Mouse (Mus musculus): ENCODE data around the gene Map1s.
"Not testable (repeated sequence)": the region's sequence is repeated elsewhere in the genome, so short reads cannot be mapped to it uniquely, and the experiment has no call there.

The Map1s gene

DNA sequence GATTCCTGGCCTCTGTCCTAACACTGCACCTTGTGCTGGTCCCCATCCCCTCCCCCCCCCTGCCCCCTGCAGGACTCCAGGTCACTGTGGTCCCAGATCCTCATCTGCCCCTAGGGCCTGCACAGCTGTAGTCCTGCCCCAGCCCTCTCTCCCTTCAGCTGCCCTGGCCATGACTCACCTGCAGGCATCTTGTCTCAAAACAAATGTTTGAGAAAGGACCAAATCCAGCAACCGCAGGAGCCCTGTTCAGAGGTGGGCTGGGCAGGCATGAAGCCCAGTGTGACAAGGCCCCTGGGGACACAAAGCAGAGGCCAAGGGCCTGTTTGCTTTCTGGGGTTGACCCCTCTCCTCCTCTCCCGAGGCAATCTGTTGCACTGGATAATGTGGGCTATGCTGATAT lies 27.6 kb upstream of the Map1s start:
- DNase-seq (ENCODE audit: low read depth, low spot score): no peak

DNA sequence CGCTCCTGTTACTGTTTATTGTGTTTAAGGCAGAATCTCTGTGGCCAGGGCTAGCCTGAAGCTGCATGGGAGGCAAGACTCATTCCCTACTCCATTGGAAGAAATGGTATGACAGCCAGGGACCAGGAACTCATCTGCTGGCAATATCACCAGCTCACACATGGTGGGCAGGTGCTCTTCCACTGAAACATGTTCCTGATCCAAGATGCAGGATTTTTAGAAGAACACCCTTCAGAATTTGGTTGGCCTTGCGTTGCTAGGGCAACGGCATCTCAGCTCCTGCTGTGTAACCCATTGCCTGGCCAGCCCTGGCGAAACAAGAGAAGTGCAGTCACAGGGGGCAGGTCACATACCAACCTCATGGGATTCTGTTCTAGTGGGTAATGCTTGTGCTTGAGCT lies 26.2 kb upstream of the Map1s start:
- DNase-seq (ENCODE audit: low read depth, low spot score): no peak

DNA sequence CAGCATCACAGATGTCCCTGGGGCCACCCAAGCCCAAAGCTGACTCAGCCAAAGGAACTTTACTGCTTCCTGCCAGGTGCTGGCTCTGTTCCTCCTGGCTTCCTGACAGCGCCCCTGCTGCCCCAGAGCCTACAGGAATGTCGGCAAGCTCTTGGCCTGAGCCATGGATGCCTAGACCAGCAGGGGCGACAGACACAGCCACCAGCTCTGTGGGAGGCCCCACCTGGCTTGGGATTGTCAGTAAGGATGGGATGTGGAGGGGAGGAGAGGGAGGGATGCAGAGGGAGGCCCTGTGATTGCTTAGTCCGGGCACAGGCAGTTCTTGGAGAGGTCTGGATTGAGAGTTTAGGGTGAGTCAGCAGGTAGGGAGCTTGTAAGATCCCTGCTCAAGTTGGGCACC lies 25.6 kb upstream of the Map1s start:
- no peak for DNase-seq (ENCODE audit: low read depth, low spot score)

DNA sequence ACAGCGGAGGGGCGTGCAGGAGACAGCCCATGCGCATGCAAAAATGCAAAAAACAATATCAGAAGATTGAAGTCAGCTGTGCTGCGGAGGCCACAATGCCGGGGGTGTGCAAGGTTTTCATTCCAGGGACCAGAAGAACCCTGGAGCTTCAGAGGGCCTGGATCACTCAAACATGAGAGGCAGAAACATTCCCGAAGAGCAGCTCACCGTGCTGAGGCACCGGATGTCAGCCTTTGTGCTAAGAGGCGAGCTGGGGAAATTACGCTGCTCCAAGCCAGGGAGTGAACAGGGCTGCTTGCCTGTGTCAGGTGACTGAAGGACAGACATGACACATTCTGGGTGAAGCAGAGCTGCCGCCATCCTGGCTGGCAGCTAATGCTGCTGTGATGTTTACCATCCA lies 25.2 kb upstream of the Map1s start:
- DNase-seq (ENCODE audit: low read depth, low spot score): no peak

DNA sequence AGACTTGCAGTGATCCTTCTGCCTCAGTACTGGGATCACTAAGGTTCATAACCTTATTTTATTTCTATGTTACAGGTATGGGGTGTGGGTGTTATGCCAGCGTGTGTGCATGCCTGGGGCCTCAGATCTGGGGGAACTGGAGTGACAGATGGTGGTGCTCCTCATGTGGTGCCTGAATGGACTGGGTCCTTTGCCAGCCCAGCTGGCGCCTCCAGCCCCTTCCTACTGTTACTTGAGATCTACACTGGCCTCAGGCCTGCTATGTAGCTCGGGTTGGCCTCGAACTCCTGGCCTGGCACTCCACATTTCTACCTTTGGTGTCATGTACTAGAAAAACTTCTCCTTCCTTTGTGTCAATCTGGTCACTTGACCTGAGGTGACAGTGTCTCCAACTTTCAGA lies 21.5 kb upstream of the Map1s start:
- no peak for DNase-seq (ENCODE audit: low read depth, low spot score)

DNA sequence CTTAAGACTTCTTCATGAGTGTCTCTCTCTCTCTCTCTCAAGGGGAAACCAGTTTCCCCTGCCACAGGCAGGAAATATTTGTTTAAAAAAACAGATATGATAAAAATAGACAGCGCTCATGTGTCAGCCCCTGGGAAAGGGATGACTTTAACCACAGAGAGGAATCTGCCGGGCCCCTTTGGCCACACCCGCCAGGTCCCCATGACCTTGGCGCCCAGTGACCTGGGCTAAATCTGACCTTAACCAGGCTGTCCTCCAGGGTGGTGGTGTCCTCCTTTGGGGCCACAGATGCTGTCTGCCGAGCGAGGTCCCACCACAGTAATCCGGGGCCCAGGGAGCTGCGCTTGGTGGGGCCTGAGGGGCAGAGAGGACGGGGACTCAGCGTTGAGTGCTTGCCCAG lies 21.0 kb upstream of the Map1s start:
- DNase-seq (ENCODE audit: low read depth, low spot score): no peak

DNA sequence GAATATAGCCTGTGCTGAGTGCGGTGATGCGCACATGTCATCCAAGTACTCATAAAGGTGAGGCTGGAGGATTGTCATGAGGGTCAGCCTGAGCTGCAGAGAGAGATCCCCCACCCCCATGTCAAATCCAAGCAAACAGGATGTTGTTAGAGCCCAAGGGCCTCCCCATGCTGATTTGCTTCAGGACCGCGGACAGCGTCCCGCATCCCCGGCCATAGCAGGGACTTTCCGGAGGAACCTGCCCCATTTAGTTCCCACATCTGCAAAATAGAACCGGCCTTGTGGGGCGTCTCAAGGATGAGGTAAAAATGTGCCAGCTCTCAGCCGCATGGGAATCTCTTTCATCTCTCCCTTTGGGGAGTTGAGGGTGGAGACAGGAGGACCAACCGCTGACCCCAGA lies 20.1 kb upstream of the Map1s start:
- DNase-seq (ENCODE audit: low read depth, low spot score): no peak

DNA sequence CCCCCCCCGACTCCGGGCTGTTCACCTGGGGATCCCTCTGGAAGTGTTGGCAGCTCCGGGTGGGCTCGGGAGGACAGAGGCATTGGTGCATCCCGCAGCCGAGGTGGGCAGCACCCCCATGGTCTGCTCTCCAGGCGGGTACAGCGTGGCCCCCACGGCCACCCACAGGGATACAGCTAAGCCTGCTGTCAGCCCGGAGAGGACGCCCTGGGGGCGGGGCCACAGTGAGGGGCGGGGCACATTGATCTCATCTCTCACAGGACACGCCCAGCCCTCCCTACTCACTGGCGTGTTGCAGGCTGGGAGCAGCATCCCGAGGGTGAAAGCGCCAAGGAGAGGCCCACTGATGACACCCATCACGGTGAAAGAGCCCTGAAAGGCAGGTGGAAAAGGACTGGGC lies 18.1 kb upstream of the Map1s start:
- DNase-seq (ENCODE audit: low read depth, low spot score): no peak

DNA sequence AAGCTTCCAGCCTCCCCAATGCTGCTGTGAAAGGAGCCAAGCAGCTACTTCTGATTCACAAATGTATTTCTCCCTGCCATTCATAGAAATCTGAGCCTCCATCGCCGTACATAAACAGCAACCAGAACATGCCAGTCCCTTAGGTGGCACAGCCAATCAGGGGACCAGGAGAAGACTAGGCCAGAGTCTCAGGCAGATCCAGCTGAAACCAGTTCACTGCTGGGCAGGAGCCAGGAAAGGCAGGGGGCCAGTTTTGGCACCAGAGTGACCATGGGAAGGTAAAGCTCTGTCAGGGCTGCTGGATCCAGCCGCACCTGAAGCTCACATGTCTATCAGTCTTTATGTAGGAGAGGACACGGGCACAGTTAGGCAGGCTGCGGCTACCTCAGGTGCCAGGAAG lies 15.1 kb upstream of the Map1s start:
- DNase-seq (ENCODE audit: low read depth, low spot score): no peak

DNA sequence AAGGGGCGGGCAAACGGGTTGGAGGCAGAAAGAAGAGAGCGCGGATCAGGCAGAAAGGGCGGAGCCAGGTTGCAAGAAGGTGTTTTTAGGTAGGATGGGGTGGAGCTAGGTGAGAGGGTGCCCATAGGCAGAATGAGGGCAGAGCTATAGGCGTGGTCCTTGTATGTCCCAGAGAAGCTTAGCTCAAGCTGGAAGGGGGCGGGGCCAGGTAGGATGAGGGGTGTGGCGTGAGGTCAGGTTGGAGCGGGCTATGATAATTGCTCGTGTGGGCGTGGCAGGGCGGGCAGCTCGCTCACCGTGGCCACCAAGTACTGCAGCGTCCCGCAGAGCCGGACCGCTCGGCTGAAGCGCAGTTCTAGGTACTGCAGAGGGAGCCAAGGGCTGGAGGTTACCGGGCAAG lies 14.4 kb upstream of the Map1s start:
- DNase-seq (ENCODE audit: low read depth, low spot score): no peak

DNA sequence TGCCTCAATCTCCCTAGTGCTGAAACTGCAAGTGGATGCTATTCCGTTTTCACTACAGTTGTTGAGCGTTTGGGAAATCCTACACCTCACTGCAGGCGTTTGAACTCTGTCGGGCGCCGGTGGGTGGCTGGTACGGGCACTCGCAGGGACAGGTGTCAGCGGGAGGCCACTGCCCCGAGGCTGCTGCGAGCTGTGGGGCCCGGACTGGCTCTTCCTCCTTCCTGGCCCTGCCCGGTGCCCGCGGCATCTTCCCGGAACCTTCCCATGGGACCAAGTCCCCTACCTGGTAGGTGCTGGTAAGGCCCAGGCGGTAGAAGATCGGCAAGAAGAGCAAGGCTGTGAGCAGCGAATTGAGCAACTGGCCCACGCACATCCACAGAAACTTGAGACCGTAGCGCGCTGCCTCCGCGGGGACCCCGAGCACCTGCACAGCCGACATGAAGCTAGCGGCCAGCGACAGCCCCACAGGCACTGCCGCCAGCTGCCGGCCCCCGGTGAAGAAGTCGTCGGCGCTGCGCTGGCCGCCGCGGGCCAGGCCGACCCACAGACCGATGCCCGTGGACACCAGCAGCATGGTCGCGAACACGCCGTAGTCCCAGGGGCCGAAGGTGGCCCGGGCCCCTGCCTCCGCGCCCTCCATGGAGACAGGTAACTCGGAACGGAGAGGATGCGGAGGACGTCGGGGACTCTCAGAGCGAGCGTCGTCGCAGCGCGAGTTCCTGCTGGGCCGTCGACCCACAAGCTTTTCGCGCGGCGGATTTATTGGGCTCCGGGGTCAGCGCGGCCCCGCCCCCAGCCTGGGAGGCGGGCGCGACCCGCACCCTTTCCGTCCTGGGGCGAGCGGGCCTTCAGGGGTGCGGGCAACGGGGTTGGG lies 13.5 kb upstream of the Map1s start, which contains the start of gene Slc5a5:
Gene Slc5a5 (minus strand): TSS at position 736 of the 874 bp plus-strand sequence.
- no peak for DNase-seq (ENCODE audit: low read depth, low spot score)

DNA sequence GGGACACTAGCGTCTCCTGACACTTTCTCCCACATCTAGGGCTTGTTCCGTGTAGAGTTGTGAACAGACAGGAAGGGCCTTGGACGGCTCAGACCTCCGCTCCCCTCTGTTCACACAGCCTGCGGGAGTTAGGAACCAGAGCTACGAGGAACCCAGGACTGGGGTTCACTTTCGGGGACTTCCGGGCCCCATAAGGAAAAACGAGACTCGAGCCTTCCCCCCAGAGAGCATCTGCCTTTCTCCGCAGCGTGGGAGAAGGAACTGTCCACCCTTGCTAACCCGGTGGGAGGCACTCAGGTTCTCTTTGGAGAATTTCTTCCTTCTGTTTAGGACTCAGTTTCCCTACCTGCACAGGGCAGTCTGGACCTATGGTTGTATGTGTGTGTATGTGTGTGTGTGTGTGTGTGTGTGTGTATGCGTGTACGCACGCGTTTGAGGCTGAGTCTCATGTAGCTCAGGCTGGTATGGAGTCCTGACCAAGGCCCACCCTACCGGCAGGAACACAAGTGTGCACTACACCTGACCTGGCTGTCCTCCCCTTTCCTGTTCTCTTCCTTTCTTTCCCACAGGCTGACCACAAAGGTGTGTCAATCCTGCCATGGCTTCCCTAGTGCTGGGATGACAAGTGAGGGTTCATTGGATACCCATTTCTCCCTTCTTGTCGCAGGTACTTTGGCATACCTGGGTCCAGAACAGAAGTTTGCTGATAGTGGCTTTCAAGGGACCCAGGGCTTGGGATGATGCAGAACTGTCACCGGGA lies 12.7 kb upstream of the Map1s start:
- DNase-seq (ENCODE audit: low read depth, low spot score): no peak

DNA sequence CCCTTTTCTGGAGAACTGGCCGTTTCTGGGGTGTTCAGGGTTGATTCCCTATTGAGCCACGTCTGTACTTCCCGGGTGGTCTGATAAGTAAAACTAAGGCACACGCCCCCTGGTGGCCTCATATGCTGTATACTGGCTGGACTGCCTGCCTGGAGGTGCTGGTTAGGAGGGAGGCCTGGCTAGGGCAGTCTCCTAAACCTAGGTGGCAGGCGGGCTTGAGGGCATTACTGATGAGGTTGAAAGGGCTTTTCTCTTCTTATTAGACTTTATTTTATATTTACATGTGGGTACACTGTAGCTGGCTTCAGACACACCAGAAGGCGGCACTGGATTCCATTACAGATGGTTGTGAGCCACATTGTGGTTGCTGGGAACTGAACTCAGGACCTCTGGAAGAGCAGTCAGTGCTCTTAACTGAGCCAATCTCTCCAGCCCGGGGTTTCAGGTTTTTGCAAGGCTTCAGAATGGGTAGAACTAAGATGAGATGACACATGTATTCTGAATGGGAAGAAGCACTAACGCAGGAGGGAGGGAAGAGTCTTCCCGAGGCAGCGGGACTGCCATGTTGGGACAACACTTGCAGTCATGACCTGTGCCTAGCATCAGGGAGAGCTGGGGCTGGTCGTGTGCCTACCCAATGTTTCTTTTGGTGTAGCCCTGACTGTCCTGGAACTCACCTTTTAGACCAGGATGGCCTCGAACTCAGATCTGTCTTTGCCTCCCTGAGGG lies 11.9 kb upstream of the Map1s start:
- DNase-seq (ENCODE audit: low read depth, low spot score): peak; percentile 53

DNA sequence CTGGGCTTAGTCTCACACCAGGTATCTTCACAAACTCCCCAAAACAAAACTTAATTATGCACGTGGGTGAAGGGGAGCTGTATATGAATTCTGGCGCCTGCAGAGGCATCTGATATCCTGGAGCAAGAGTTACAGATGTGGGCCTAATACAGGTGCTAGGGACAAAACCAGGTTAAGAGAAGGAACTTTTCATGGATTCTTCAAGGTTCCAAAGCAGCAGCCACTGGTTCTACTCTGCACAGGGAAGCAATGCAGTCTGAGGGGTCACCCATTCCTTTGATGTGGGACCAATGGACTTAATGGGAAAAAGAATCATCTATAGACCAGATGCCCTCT lies 11.4 kb upstream of the Map1s start:
- no peak for DNase-seq (ENCODE audit: low read depth, low spot score)

DNA sequence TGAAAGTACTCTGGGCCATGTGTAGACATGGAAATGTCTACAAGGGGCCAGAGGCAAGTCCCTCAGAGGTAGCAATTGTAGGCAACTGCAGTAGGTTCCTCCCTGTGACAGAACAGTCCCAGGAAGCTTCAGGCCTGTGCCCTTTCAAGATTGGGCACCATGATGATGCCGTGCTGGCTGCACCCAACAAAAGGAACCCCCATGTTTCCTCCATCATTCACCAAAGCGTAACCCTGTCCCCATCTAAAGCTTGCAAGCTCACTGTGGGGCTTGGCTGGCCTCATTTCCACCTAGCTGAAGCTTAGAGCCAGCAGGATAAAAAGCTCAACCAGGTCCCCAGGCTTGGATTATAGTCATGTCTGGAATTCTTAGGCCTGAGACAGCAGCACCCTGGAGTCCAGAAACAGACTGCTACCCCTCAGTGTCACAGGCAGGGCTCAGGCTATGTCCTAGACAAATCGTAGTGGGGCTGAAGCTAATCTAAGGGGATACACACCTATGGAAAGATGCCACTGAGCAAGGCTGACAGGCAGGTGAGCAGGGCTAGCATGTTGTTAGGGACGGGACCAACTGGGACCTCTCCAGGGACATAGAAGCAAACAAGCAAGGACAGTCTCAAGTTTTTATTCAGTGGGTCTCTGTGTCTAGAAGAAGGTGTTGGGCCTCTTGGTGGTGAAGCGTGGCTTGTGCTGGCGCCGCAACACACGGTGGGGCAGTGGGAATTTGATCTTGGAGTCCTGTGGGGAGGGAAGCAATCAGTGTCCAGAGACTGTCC lies 10.8 kb upstream of the Map1s start:
- DNase-seq (ENCODE audit: low read depth, low spot score): no peak

DNA sequence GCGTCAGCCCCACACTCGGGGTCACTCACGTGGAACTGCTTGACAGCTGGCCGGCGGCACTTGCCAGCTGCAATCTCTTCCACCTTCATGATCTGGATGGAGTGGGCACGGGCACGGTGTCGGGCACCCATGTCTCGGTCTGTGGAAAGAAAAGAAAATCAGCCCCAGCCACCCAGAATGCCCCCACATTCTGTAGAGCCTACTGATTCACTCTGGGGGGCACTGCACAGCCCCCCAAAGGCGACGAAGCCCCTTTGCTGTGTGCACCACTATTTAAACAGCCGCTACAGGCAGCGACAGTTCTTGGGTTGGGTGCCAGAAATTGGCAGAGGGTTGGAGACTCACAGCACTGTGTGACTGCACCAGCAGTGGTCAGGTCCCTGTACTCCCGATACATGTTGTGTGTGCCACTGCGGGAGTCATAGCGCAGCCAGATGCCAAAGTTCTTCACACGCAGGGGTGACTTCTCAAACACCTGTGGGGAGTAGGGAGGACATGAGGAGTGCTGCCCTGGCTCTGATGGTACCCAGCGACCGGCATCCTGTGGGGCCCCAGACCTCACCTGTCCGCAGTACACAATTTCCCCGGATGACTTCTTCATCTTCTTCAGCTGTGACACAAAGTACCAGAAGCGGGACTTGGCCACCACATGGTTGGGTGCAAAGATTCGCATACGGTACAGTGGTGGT lies 10.0 kb upstream of the Map1s start:
- DNase-seq (ENCODE audit: low read depth, low spot score): not testable (repeated sequence)

DNA sequence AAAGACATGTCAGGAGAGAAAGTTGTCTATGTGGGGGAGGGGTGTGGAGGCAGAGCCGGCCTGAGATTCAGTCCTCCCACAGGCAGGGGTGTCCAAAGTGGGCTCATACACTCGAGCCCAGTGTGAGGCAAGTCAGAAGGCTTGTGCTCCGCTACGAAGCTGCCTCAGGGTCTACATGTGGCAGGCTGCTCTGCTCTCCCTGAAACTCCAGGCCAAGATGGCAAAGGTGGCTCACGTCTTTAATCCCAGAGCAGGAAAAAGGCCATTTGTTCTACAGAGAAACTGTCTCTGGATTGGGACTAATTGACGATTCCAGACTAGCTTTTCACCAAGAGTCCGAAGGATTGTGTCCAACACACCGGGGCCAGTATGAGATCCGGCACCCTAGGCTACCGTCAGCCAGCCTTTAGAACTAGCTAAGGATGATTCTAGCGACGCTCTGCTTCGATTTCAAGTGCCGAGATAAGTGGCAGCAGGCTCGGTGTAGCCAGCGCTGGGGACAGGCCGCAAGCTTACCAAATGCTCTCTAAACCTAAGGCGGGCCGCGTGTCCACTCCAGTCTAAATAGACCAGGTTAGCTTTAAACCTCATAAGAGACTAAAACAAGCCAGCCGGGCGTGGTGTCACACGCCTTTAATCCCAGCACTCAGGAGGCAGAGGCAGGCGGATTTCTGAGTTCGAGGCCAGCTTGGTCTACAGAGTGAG lies 9.3 kb upstream of the Map1s start:
- DNase-seq (ENCODE audit: low read depth, low spot score): no peak

DNA sequence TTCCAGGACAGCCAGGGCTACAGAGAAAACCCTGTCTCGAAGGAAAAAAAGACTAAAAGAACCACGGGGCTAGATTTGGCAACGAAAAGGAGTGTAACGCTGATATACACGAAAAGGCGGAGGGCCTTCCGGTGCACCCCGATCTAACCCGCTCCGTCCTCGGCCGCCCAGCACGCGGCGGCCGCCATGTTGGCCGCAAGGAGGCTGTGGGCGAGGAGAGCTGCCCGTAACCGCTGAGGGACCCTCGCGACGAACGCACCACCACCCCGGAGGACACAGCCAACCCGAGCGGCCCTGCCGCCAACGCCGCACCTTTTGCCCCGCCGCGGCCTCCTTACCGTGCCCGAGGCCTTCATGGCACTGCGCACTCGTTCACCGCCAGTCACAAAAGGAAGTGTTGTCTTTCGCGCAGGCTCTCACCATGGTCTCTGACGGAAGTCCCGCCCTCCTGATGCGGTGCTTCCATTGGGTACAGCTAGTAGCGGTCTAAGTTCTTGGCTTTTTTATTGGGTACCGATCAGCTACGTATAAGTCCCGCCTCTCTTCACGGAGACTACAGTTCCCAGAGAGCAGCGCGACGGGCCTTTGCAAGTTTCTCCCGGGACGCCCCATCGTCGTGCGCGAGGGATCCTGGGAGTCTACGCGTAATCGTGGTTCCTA lies 8.6 kb upstream of the Map1s start, which contains the start of gene Rpl18a:
Gene Rpl18a (minus strand): TSS at position 392 of the 660 bp plus-strand sequence.
- peak; percentile 98 for DNase-seq (ENCODE audit: low read depth, low spot score)

DNA sequence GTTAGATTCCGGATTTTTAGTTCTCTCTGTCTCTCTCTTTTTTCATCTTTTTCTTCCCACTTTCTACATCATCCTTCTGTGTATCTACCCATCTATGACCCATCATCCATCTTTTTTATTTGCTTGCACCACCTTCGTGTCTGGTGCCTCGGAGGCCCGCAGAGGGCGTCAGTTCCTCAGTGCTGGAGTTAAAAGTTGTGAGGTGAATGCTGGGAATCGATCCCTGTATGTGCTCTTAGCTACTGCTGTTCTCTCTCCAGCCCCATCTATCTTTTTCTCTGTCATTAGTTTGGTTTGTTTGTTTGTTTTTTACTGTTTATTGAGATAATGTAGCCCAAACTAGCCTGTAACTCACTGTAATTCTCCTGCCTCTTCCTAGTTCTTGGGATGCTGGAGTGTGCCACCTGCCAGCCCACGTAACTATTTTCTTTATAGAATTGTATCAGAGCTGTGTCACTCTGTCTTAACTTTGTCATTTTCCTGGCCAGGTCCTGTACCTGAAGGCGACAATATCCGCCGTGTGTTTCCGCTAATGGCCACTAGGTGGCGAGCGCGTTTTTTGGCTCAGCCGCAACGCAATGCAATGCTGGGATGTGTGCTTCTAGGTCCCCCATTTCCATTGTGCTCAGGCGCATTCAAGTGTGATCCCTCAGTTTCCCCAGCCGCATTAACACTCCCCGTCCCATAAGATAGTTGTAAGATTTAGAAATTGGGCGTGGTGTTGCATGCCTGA lies 7.9 kb upstream of the Map1s start:
- peak; percentile 66 for DNase-seq (ENCODE audit: low read depth, low spot score)
